Mouse (Mus musculus) neural tube, embryonic 14.5 days (tissue): ENCODE data around the gene Olfr1043. TPM values are rescaled to one million over a fixed set of nuclear protein-coding genes. Genes with fewer than 3 reads are reported as not detected.

Experiments
- ATAC-seq: fragments of 200-750 bp; cut with Nextera tagmentation; 2 replicates; pipeline ENCODE4 v1.8.0; 2017; ENCODE audit warnings: low read depth, mild to moderate bottlenecking, moderate TSS enrichment, moderate library complexity
- H3K27ac ChIP-seq: fragments of 300-500 bp; sonication (generic); 2 replicates; pipeline ENCODE4 v1.5.1; 2014; ENCODE audit warnings: low read depth, mild to moderate bottlenecking, control low read depth, low read length, moderate library complexity, mixed read lengths
- H3K27me3 ChIP-seq: fragments of 300-500 bp; sonication (generic); 2 replicates; pipeline ENCODE4 v1.6.1; 2014; ENCODE audit warnings: low read length; ENCODE audit not compliant: control insufficient read depth, insufficient read depth
- H3K36me3 ChIP-seq: fragments of 300-500 bp; sonication (generic); 2 replicates; pipeline ENCODE4 v1.6.1; 2014; ENCODE audit warnings: low read length, mixed read lengths; ENCODE audit not compliant: control insufficient read depth, insufficient read depth
- H3K4me1 ChIP-seq: fragments of 300-500 bp; sonication (generic); 2 replicates; pipeline ENCODE4 v1.6.1; 2014; ENCODE audit warnings: low read length; ENCODE audit not compliant: control insufficient read depth, insufficient read depth
- H3K4me2 ChIP-seq: fragments of 300-500 bp; sonication (generic); 2 replicates; pipeline ENCODE4 v1.6.1; 2014; ENCODE audit warnings: mild to moderate bottlenecking, low read depth, low read length, control low read depth
- H3K4me3 ChIP-seq: fragments of 300-500 bp; sonication (generic); 2 replicates; pipeline ENCODE4 v1.5.1; 2014; ENCODE audit warnings: low read depth, low read length, control low read depth, mixed read lengths
- H3K9ac ChIP-seq: fragments of 300-500 bp; sonication (generic); replicated peaks from 2 replicates; pipeline ENCODE4 v1.6.1; 2014; ENCODE audit warnings: low read depth, mild to moderate bottlenecking, control low read depth, low read length, mixed read lengths
- H3K9me3 ChIP-seq: fragments of 300-500 bp; sonication (generic); 2 replicates; pipeline ENCODE4 v1.6.1; 2016; ENCODE audit warnings: low read length; ENCODE audit not compliant: control insufficient read depth
- WGBS: fragments of 180-500 bp; shearing (Covaris S2); extraction: QIAGEN DNeasy Blood & Tissue Kit; methylation state at CpG from one replicate; pipeline ENCODE4 v1.1.7; 2014; 5-methylcytosine and 5-hydroxymethylcytosine counted together
- polyA plus RNA-seq: library from polyadenylated mRNA; unstranded; fragments of >200 nt; fragmentation: Nextera tagmentation; extraction: Ambion mirVana; gene quantifications from 2 replicates; pipeline ENCODE4 v1.2.1, GENCODE M21; 2014

Gene Olfr1043
- polyA plus RNA-seq, 1 experiment from 2014 or later = not detected

- Histone ChIP-seq H3K9me3 (no peaks in the 10 kb centered on the region), H3K4me3 (no peak within 1 kb of the TSS), H3K4me2 (no peak within 1 kb of the TSS), H3K27ac (no peak within 1 kb of the TSS), H3K4me1 (no peaks in the 10 kb centered on the region), H3K9ac (no peak within 1 kb of the TSS), H3K27me3 (no peaks in the 10 kb centered on the region), H3K36me3 (no peaks in the 10 kb centered on the region)
- WGBS = 96% methylated on average over 1 of the region's 1 CpGs
- ATAC-seq = no peak
These were observed 31.5 kb downstream of the Olfr1043 start, which contains the start of gene Olfr1039 for GRCm38 (mm10) chr2:86135828-86136227. Olfr1039 (minus strand) TSS chr2:86135928.

Other genes starting within 250 kb of the Olfr1043 start
- not detected in 2 replicates for gene Olfr1026, start 246.0 kb downstream of the Olfr1043 start, polyA plus RNA-seq
- gene Olfr1028, start 217.1 kb downstream of the Olfr1043 start, polyA plus RNA-seq = not detected in 2 replicates
- gene Olfr1029, start 193.6 kb downstream of the Olfr1043 start, polyA plus RNA-seq = not detected in 2 replicates
- gene Olfr1030, start 188.2 kb downstream of the Olfr1043 start, polyA plus RNA-seq = not detected in 2 replicates
- not detected in 2 replicates for gene Olfr1031, start 177.2 kb downstream of the Olfr1043 start, polyA plus RNA-seq
- gene Olfr1032, start 162.0 kb downstream of the Olfr1043 start, polyA plus RNA-seq = not detected in 2 replicates
- not detected in 2 replicates for gene Olfr1033, start 146.9 kb downstream of the Olfr1043 start, polyA plus RNA-seq
- not detected in 2 replicates for gene Olfr1034, start 121.7 kb downstream of the Olfr1043 start, polyA plus RNA-seq
- not detected in 2 replicates for gene Olfr1036, start 93.5 kb downstream of the Olfr1043 start, polyA plus RNA-seq
- gene Olfr1037, start 80.1 kb downstream of the Olfr1043 start, polyA plus RNA-seq = not detected in 2 replicates
- gene Olfr1039, start 31.6 kb downstream of the Olfr1043 start, polyA plus RNA-seq = not detected in 2 replicates
- gene Olfr1040, start 20.8 kb downstream of the Olfr1043 start, polyA plus RNA-seq = not detected in 2 replicates
- gene Olfr1042, start 5.7 kb downstream of the Olfr1043 start, polyA plus RNA-seq = not detected in 2 replicates
- gene Olfr1044, start 10.3 kb upstream of the Olfr1043 start, polyA plus RNA-seq = not detected in 2 replicates
- not detected in 2 replicates for gene Olfr52, start 18.2 kb upstream of the Olfr1043 start, polyA plus RNA-seq
- not detected in 2 replicates for gene Olfr1045, start 35.5 kb upstream of the Olfr1043 start, polyA plus RNA-seq
- not detected in 2 replicates for gene Olfr1046, start 51.8 kb upstream of the Olfr1043 start, polyA plus RNA-seq
- gene Olfr1047, start 63.9 kb upstream of the Olfr1043 start, polyA plus RNA-seq = not detected in 2 replicates
- gene Olfr1048, start 72.8 kb upstream of the Olfr1043 start, polyA plus RNA-seq = not detected in 2 replicates
- not detected in 2 replicates for gene Olfr1049, start 90.8 kb upstream of the Olfr1043 start, polyA plus RNA-seq
- not detected in 2 replicates for gene Olfr1051, start 111.6 kb upstream of the Olfr1043 start, polyA plus RNA-seq
- not detected in 2 replicates for gene Olfr1052, start 124.9 kb upstream of the Olfr1043 start, polyA plus RNA-seq
- not detected in 2 replicates for gene Olfr1053, start 147.8 kb upstream of the Olfr1043 start, polyA plus RNA-seq
- not detected in 2 replicates for gene Olfr1054, start 167.9 kb upstream of the Olfr1043 start, polyA plus RNA-seq
- gene Olfr1055, start 182.8 kb upstream of the Olfr1043 start, polyA plus RNA-seq = not detected in 2 replicates
- not detected in 2 replicates for gene Olfr1056, start 194.9 kb upstream of the Olfr1043 start, polyA plus RNA-seq
- not detected in 2 replicates for gene Olfr1057, start 210.9 kb upstream of the Olfr1043 start, polyA plus RNA-seq
- not detected in 2 replicates for gene Olfr1058, start 221.0 kb upstream of the Olfr1043 start, polyA plus RNA-seq
- not detected in 2 replicates for gene Olfr1061, start 246.5 kb upstream of the Olfr1043 start, polyA plus RNA-seq